Mouse (Mus musculus) G1E-ER4 (cell line): ENCODE data around the gene Tln2. TPM values are rescaled to one million over a fixed set of nuclear protein-coding genes. Genes with fewer than 3 reads are reported as not detected.

Experiments
- GATA1 ChIP-seq: IDR thresholded peaks from one replicate; pipeline ENCODE4 v1.8.0; 2012; ENCODE audit warnings: low read length, inconsistent platforms
- polyA plus RNA-seq: library from polyadenylated mRNA; stranded (reverse); fragments of >175 nt; gene quantifications from 2 replicates; pipeline ENCODE4 v1.2.3, GENCODE M21; 2012

Tln2 gene
- 2.1 and 2.2 TPM in 2 replicates for polyA plus RNA-seq

DNA sequence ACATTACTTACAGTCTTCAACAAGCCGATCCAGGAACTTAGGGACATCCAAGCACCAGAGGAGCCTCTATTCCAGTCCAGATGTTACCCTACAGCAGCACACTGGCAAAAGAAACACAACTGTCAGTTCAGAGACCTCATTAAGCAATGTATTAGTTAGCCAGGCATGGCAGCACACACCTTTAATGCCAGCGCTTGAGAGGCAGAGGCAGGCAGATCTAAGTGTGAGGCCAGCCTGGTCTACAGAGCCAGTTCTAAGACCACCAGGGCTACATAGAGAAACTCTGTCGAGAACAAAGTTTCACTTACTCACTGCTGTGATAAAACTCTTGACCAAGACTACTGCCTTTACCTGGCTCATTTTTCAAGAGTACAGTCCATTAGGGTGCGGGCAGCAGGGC lies at the start of gene Tln2:
Tln2 (minus strand) TSS at position 101 of the 400 bp plus-strand sequence.
- TF ChIP-seq GATA1 = no peak

DNA sequence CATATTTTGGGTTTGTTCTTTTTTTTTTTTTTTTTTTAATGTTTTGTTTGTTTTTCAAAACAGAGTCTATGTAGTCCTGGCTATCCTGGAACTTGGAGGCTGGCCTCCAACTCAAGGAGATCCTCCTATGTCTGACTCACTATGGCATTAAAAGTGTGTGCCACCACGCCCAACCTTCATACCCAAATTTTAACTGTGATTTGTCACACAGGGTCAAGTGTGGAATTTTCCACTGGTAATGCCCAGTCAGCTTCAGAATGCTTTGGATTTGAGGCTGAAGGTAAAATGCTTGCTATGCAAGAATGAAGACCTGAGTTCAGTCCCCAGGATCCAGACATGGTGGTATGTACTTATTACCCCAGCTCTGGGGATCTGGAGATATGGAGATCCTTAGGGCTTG lies 49.7 kb upstream of the Tln2 start:
- no peak for TF ChIP-seq GATA1

DNA sequence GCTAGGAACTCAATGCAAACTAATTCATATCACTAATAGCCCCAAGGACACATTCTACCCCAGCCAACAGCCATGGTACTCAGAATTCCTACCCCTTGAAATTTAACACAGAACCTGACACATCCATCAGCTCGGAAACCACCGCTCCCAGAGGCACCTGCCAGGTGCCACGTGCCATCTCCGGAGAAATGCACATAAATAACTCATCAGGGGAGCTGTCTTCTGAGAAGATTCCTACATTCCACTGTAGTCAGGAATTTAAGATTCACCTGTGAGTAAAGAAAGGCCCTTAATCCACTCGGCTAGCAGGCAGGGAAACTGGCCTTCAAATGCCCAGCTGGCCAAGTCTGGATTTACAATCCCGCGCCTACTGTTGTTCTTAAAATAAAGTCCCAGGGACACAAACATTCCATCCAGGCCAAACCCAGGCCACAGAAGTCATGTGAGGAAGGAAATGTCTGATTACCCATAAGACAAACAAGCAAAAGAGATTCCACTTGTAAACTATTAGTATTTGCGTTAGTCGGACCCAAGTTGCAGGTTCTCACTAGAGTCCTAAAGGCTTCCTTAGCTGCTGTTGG lies 48.4 kb upstream of the Tln2 start:
- TF ChIP-seq GATA1 = no peak

DNA sequence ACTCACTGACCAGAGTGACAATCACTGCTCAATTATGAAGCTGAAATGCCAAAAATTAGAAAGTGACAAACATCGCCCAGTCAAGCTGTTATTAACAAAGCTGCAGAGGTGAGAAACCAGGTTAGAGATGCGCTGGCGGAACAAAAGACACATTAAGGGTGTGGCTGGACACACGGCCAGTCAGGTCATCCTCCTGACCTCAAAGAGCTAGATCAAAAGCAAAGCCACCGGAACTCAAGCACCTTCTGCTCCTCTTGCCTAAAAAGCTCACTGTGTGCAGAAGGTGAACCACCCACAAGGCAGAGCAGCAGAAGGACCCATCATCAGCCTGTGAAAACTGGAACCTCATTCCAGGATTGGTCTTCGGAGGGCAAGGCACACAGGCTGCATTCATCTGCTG lies 47.8 kb upstream of the Tln2 start:
- TF ChIP-seq GATA1 = no peak

DNA sequence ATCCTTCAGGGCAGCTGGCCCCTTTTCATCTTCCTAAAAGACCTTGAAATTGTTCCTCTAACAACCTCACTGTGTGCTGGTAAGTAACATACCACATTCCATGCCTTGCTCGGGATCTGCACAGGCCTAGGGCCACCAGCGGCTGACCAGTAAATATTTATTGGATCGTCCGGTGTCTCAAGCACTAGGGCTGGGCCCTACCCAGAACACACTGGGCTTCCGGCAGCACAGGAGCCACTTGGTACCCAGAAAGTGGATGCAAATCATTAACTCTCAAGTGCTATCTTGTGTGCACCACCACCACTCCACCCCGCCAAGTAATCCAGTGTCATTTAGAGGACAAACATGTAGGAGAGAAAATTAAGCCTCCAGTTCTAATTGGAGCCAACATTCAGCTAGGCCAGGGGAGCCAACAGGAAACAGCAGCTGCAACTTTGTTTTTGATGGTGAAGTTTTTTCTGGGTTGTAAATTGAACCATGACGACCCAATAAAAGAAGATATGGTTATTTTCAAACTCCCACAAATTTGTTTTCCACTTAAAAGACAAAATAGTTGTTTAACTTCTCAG lies 46.4 kb upstream of the Tln2 start:
- no peak for TF ChIP-seq GATA1

DNA sequence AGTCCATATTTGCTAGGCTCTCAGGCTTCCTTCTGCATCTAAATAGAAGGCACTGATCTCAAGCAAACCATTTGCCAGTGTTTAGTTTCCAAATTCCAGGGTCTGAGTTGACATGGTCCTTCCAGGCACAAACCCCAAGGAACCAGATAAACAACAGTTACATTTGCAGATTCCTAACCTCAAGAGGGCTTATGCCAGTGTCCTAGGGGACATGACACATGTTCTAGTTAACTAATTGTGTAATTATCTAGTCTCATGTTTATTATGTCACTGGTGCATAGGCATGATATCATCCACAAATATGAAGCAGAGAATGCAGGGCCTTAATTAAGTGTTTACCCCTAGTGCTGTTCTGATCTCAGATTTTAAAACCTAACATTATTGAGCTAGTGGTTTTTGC lies 45.4 kb upstream of the Tln2 start:
- no peak for TF ChIP-seq GATA1

DNA sequence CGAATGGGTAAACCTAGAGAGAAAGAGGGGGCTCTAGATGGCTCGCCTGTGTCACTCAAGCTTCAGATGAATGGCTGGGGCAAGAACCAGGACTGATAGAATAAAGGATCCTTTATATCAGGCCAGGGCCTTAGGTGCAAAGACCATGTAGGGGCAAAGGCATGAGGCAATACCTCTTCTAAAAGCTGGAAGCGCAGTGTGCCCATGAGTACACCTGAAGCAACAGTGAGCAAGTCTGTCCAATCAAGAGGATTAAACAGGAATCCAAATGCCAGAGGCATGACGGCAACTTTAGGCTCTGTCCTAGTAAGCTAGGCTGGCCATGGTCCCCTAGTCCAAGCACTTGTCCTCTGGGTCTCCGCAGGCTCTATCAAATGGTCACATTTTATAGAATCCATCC lies 42.8 kb upstream of the Tln2 start:
- TF ChIP-seq GATA1 = no peak

DNA sequence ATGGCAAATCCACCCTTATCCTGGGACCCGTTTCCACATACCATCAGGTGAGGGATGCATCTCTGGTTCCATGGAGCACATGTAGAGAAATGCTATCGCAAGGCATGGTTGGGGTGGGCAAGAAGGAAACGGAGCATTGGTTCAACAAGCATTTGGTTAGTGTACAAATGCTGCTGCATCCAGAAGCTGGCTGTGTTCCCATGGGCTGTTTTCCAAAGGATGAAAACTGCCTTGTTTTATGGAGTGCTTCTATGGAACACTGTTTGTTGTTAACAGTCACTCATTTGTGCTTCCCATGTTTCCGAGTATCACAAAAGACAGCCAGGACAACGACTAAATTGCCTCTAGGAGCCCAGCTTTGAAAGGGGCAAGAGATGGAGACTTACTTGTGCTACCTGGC lies 35.7 kb upstream of the Tln2 start:
- TF ChIP-seq GATA1 = no peak

DNA sequence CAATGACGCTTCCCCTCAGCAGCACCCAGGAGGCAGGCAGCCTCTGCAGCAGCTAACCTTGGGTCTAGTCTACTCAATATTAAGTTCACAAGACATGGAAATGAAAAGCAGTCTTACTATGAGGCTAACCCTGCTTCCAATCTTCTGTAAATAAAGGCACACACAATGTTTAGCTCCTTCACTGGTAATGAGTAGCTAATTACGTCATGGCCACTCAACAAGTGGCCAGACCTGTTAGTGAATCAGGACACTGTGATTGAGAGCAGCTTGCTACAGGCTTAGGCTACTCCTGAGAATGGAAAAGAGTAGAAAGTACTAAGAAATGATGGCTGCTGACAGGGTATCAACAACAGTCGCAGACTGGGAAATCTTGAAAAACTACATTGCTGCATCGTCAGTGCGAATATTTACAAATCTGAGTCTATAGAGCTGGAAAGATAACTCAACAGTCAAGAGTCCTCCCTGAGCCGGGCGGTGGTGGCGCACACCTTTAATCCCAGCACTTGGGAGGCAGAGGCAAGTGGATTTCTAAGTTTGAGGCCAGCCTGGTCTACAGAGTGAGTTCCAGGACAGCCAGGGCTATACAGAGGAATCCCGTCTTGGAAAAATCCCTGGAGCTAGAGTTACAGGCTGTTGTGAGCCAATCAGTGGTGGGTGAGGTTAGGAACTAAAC lies 34.1 kb upstream of the Tln2 start:
- TF ChIP-seq GATA1 = no peak

DNA sequence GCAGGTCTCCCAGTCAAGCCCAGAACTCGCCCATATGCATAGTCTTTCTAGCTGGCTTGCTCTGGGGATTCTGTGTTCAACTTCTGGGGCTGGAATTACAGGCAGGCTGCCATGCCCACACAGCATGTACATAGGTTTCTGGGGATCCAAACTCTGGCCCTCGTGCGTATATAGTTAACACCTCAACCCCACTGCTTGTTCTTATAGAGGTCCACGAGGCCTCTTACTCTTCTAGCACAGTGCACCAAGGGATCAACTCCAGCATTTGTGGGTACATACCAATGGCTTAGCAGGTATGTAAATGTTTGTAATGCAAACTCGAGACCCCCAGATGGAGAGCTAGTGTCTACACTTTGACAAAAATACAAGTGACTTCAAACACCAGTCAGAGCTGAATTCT lies 33.2 kb upstream of the Tln2 start:
- TF ChIP-seq GATA1 = no peak

DNA sequence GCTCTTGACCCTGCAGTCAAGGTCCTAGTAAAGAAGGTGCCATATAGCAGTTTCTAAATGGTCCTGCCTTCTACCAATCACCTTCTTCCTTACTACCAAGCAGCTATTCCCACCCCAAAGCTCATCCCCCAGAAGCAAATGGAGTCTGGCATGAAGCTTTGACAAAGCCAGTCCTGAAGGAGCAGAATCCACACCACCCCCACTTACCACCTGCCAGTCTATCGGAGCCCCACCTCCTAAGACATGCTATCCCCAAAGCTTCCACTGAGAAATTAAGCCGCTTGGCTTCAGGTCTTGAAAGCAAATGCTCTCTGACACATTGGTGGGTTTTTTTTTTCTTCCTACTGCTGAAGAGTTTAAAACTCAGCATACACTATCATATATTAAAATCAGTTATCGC lies 27.6 kb upstream of the Tln2 start:
- TF ChIP-seq GATA1 = no peak

DNA sequence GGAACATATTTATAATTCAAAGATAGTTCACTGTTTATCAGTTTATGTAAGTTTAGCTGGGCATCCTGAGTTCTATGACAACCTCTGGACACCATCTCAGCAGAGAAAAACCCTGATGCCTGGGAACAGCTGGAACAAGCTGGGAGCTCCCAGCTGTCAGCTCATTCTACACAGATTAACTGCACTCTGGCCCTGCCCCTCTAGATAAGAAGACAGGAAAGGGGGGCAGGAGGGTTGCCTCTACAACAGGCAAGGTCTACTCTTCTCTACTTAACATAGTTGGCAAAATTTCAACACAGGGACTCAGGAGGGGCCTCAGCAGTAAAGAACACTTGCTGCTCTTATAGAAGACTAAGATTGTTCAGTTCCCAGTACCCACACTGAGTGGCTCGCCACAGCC lies 27.0 kb upstream of the Tln2 start:
- no peak for TF ChIP-seq GATA1

DNA sequence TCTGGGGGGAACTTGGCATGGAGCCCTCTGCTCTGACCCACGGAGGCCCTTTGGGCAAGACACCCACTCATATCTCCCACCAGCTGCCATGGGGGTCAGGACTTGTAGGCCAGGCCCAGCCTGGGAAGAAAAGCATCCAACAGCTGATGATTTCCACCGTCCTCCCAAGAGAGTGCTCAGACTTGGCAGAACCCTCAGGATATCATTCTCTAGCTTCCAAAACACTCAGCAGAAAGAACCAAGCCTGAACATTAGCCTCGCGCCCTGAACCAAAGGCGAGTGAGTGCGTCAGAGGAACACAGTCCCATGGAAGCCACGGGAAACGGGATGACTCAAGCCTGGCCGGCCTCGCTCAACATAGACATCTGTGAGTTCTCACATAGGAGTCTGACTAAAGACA lies 25.4 kb upstream of the Tln2 start:
- TF ChIP-seq GATA1 = no peak

DNA sequence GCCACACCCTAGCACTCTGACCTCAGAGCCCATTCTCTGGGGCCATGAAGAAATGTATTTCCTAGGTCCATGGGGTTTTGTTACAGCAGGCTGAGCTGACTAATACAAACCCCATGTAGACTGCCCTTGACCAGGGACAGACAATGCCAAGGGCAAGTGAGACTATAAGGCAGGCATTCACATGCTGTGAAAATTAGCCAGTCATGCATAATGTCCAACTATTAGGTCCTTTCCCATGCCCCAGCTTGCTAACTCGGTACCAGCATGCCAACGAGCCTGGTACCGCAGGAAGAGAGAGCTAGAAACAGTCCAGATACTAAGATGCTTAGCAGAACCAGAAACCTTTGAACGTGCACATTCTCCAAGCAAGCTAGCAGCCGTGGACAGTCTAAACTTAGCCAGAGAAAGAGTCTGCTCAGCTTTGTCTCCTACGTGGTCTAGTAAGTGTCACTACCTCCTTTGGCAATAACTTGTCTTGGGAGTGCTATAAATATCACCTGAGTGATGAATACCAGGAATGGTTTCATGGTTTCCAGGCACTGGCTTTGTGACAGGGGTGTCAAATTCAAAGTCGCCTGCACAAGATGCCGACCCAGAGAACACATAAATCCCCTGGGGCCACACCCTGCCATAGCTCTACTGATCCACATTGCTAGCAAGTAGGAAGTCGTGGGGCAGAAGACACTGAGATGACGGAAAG lies 22.2 kb upstream of the Tln2 start:
- no peak for TF ChIP-seq GATA1

DNA sequence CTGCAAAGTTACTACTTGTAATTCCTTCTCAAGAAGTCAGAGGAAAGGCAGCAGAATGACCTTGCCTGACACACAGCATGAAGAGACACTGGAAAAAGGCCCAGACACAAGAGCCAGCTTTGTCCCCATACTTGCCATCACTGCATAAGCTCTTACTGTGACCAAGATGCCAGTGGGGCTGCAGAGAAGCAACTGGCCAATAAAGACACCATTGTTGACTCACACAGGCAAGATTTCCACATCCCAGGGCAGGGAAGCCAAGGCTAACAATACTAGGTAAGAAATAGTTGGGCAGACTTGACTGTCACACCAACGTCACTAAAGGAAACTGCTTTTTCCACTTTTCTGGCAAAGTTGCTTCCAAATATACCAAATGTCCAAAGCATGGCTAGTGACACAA lies 20.0 kb upstream of the Tln2 start:
- TF ChIP-seq GATA1 = no peak

DNA sequence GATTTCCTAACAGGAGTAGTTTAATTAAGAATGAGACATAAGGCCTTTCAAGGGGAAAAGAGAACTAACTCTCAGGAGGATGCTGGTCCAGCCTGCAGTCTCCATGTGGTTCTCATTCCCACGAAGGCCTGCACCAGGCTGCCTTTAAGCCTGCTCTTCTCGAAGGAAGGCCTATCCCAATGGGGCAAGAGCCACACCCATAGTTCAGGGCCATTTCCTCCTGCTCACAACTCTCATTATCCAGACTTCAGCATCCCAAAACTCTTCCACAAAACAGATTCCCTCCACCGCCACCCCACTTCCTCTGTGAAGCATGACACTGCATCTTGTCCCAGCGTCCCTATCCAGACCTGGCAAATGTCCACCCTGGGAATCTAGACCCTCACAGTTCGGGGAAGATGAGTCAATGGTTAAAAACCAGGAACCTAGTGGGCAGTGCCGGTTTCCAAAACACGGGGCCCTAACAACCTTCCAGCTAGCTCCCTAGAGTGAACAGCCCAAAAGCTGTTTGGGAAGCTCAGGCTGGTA lies 15.3 kb upstream of the Tln2 start:
- no peak for TF ChIP-seq GATA1

DNA sequence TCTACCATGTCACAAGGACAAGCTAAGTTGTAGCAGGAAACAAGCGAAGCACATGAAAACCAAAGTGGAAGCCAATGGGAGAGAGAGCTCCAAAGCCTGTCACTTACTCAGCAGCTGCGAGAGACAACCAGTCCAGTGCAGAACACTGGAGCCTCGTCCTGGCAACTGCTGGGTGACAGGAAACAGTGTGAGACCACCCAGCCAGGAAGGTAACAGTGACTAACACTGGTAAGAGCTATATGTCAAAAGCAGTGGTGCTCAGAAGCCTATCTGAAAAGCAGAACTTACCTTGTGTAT lies 14.1 kb upstream of the Tln2 start:
- TF ChIP-seq GATA1 = no peak
